9 mouse cellular contexts compared by ENCODE assay signal in genomic region chr10:84631182-84631581, GRCm38 (mm10). TPM values are rescaled to one million over a fixed set of nuclear protein-coding genes. Genes with fewer than 3 reads are reported as not detected.
DNase-seq lines count a peak whose midpoint lies in the region; ATAC-seq and TF ChIP-seq lines count a peak whose summit lies in the region.
"Had no signal": no experiment of that assay in that cellular context is flagged by ENCODE, and none has a peak within 500 bp of the region (broad histone marks: within the 10 kb centered on the region; RNA-seq: fewer than 3 reads in every experiment).

No protein-coding gene starts in this region.

- H3K4me1 ChIP-seq in heart, embryonic 10.5 days = no peaks in the 10 kb centered on the region
- H3K4me1 ChIP-seq in testis, adult 2 months (ENCODE audit: control insufficient read depth, insufficient read depth, low read length) = no peaks in the 10 kb centered on the region
- no peaks in the 10 kb centered on the region for H3K4me1 ChIP-seq in embryonic facial prominence, embryonic 14.5 days (ENCODE audit: control insufficient read depth, insufficient read depth, low read length)
- H3K4me1 ChIP-seq in hindbrain, embryonic 13.5 days (replicated peaks) = no peaks in the 10 kb centered on the region
- H3K4me1 ChIP-seq: limb, embryonic 13.5 days had no signal

- H3K27ac ChIP-seq in heart, embryonic 10.5 days = no peak overlapping the region
- no peak overlapping the region for H3K27ac ChIP-seq in testis, adult 2 months (ENCODE audit: control insufficient read depth, insufficient read depth, low read depth, low read length)
- H3K27ac ChIP-seq in embryonic facial prominence, embryonic 14.5 days (replicated peaks; ENCODE audit: low read depth, low read length) = no peak overlapping the region
- H3K27ac ChIP-seq in hindbrain, embryonic 13.5 days = no peak overlapping the region
- H3K27ac ChIP-seq: limb, embryonic 13.5 days had no signal

- 65% methylated on average over 5 of the region's 5 CpGs for WGBS in heart, embryonic 10.5 days
- WGBS in embryonic facial prominence, embryonic 14.5 days = 64% methylated on average over 5 of the region's 5 CpGs
- WGBS in hindbrain, embryonic 13.5 days = 62% methylated on average over 5 of the region's 5 CpGs

- DNase-seq in heart, embryonic 10.5 days (ENCODE audit: low spot score) = peak; percentile 76
- DNase-seq in heart, adult 18-20 months = no peak
- no peak for DNase-seq in testis, postnatal 14 days (ENCODE audit: low spot score)
- DNase-seq in embryonic facial prominence, embryonic 14.5 days (ENCODE audit: low spot score) = peak; percentile 33
- peak; percentile 47 for DNase-seq in mesoderm, embryonic 11.5 days (ENCODE audit: low read depth, low spot score)
- DNase-seq in frontal cortex, postnatal 14 days (ENCODE audit: low spot score in 2 of 2) = no peak

- ATAC-seq in embryonic facial prominence, embryonic 14.5 days (ENCODE audit: low read depth) = no peak
- ATAC-seq in hindbrain, embryonic 13.5 days (ENCODE audit: low FRiP score) = no peak

- no peaks in the 10 kb centered on the region for H3K9me3 ChIP-seq in heart, embryonic 10.5 days
- no peaks in the 10 kb centered on the region for H3K9me3 ChIP-seq in embryonic facial prominence, embryonic 14.5 days (ENCODE audit: control insufficient read depth, low read length)
- no peaks in the 10 kb centered on the region for H3K9me3 ChIP-seq in hindbrain, embryonic 13.5 days
- H3K9me3 ChIP-seq: limb, embryonic 13.5 days had no signal

- peaks cover 44% of the 10 kb centered on the region for H3K36me3 ChIP-seq in heart, embryonic 10.5 days
- no peaks in the 10 kb centered on the region; the same call in 1 of the 2 replicates for H3K36me3 ChIP-seq in testis, adult 2 months (ENCODE audit: control insufficient read depth, insufficient read depth, low read length)
- peaks cover 50% of the 10 kb centered on the region for H3K36me3 ChIP-seq in embryonic facial prominence, embryonic 14.5 days (ENCODE audit: control insufficient read depth, insufficient read depth, low read length)
- peaks cover 56% of the 10 kb centered on the region for H3K36me3 ChIP-seq in hindbrain, embryonic 13.5 days

- no peak overlapping the region for H3K4me2 ChIP-seq in embryonic facial prominence, embryonic 14.5 days (ENCODE audit: low read depth, low read length)
- H3K4me2 ChIP-seq in hindbrain, embryonic 13.5 days = no peak overlapping the region
- H3K4me2 ChIP-seq: limb, embryonic 13.5 days had no signal

- TF ChIP-seq POLR2A in testis, adult 2 months (IDR thresholded peaks at IDR 0.05; ENCODE audit: control insufficient read depth, low read depth, low read length) = no peak

- H3K4me3 ChIP-seq in heart, embryonic 10.5 days = no peak overlapping the region
- H3K4me3 ChIP-seq in testis, adult 2 months (ENCODE audit: control insufficient read depth, low read depth, low read length) = no peak overlapping the region
- no peak overlapping the region for H3K4me3 ChIP-seq in embryonic facial prominence, embryonic 14.5 days (ENCODE audit: low read depth, low read length)
- H3K4me3 ChIP-seq in hindbrain, embryonic 13.5 days = no peak overlapping the region
- H3K4me3 ChIP-seq: limb, embryonic 13.5 days had no signal

- TF ChIP-seq CTCF in testis, adult 2 months (IDR thresholded peaks at IDR 0.05; ENCODE audit: control insufficient read depth, insufficient read depth, insufficient replicate concordance, low read depth, low read length) = 0 out of 2 replicates have a peak, but pooled peaks have one; percentile 12

- no peaks in the 10 kb centered on the region for H3K27me3 ChIP-seq in heart, embryonic 10.5 days (ENCODE audit: insufficient read depth, poor library complexity, severe bottlenecking)
- no peaks in the 10 kb centered on the region for H3K27me3 ChIP-seq in testis, adult 2 months (ENCODE audit: control insufficient read depth, insufficient read depth, low read length)
- no peaks in the 10 kb centered on the region for H3K27me3 ChIP-seq in embryonic facial prominence, embryonic 14.5 days (replicated peaks; ENCODE audit: control insufficient read depth, insufficient read depth, low read length)
- no peaks in the 10 kb centered on the region for H3K27me3 ChIP-seq in hindbrain, embryonic 13.5 days
- H3K27me3 ChIP-seq: limb, embryonic 13.5 days had no signal

- no peak overlapping the region for H3K9ac ChIP-seq in embryonic facial prominence, embryonic 14.5 days (ENCODE audit: low read depth, low read length)
- H3K9ac ChIP-seq in hindbrain, embryonic 13.5 days = no peak overlapping the region
- H3K9ac ChIP-seq: limb, embryonic 13.5 days had no signal

RNA-seq across cellular contexts. Expression of gene Polr3b, which starts 9.1 kb away (rescaled TPM):
- 15.6 and 15.8 TPM in 2 replicates for polyA plus RNA-seq in heart, embryonic 10.5 days (2016; fragmentation: Nextera tagmentation; extraction: Ambion mirVana)
- 10 to 100 TPM; 11.5 to 12.6 TPM for total RNA-seq in heart, adult 18-20 months (2021)
- polyA plus RNA-seq in testis, adult 2 months (2012; rRNA removed) = 4.1 and 4.8 TPM in 2 replicates
- 10.9 and 15.7 TPM in 2 replicates for polyA plus RNA-seq in embryonic facial prominence, embryonic 14.5 days (2014; fragmentation: Nextera tagmentation; extraction: Ambion mirVana)
- 15.8 and 18.7 TPM in 2 replicates for polyA plus RNA-seq in hindbrain, embryonic 13.5 days (2015; fragmentation: Nextera tagmentation; extraction: Ambion mirVana)

RNA-seq across cellular contexts. Expression of gene Tcp11l2, which starts 54.8 kb away (rescaled TPM):
- polyA plus RNA-seq in heart, embryonic 10.5 days (2016; fragmentation: Nextera tagmentation; extraction: Ambion mirVana) = 6.4 and 10.5 TPM in 2 replicates
- 100 to 1,000 TPM; 105 to 143 TPM for total RNA-seq in heart, adult 18-20 months (2021)
- 14.0 and 18.2 TPM in 2 replicates for polyA plus RNA-seq in testis, adult 2 months (2012; rRNA removed)
- polyA plus RNA-seq in embryonic facial prominence, embryonic 14.5 days (2014; fragmentation: Nextera tagmentation; extraction: Ambion mirVana) = 19.9 and 20.3 TPM in 2 replicates
- polyA plus RNA-seq in hindbrain, embryonic 13.5 days (2015; fragmentation: Nextera tagmentation; extraction: Ambion mirVana) = 24.0 and 25.5 TPM in 2 replicates

Comparison
In these comparisons a context has a peak if more than half of its experiments do, and no peak if none do; other contexts are left out.
1. DNase-seq: peak in heart, embryonic 10.5 days (single experiment), embryonic facial prominence, embryonic 14.5 days (single experiment) and mesoderm, embryonic 11.5 days (single experiment); none in heart, adult 18-20 months (0 of 2), testis, postnatal 14 days (single experiment) and frontal cortex, postnatal 14 days (0 of 2).